Mouse (Mus musculus) testis, adult 2 months (tissue): ENCODE measurements around the gene Jade3. TPM values are rescaled to one million over a fixed set of nuclear protein-coding genes. Genes with fewer than 3 reads are reported as not detected.

Experiments
- H3K27ac ChIP-seq: fragments of 200-500 bp; 2 replicates; pipeline ENCODE4 v1.5.1; 2012; ENCODE audit warnings: low read depth, low read length; ENCODE audit not compliant: control insufficient read depth, insufficient read depth
- H3K27me3 ChIP-seq: fragments of 200-500 bp; 2 replicates; pipeline ENCODE4 v1.6.1; 2012; ENCODE audit warnings: mild to moderate bottlenecking, low read length, moderate library complexity; ENCODE audit not compliant: control insufficient read depth, insufficient read depth
- H3K36me3 ChIP-seq: fragments of 200-500 bp; 2 replicates; pipeline ENCODE4 v1.6.1; 2012; ENCODE audit warnings: mild to moderate bottlenecking, low read length; ENCODE audit not compliant: control insufficient read depth, insufficient read depth
- H3K4me1 ChIP-seq: fragments of 200-500 bp; 2 replicates; pipeline ENCODE4 v1.6.1; 2012; ENCODE audit warnings: low read length; ENCODE audit not compliant: control insufficient read depth, insufficient read depth
- H3K4me3 ChIP-seq: fragments of 200-500 bp; 2 replicates; pipeline ENCODE4 v1.5.1; 2012; ENCODE audit warnings: low read depth, mild to moderate bottlenecking, low read length, moderate library complexity, mixed read lengths; ENCODE audit not compliant: control insufficient read depth
- CTCF ChIP-seq: fragments of 200-500 bp; IDR thresholded peaks from 2 replicates; pipeline ENCODE4 v1.5.1; 2012; ENCODE audit warnings: low read depth, mild to moderate bottlenecking, inconsistent platforms, low read length, moderate library complexity; ENCODE audit not compliant: control insufficient read depth, insufficient read depth, insufficient replicate concordance
- POLR2A ChIP-seq: fragments of 200-500 bp; IDR thresholded peaks from 2 replicates; pipeline ENCODE4 v1.6.1; 2012; ENCODE audit warnings: low read depth, mild to moderate bottlenecking, inconsistent platforms, low read length, moderate library complexity; ENCODE audit not compliant: control insufficient read depth
- polyA plus RNA-seq: library from polyadenylated mRNA; depleted of rRNA; stranded (reverse); fragments of >200 nt; gene quantifications from 2 replicates; pipeline ENCODE4 v1.2.3, GENCODE M21; 2012

The Jade3 gene
- polyA plus RNA-seq, 1 experiment, result 4.0 TPM

- Histone ChIP-seq H3K36me3 (no peaks in the 10 kb centered on the region), H3K27me3 (no peaks in the 10 kb centered on the region), H3K4me3 (no peak overlapping the region), H3K27ac (no peak overlapping the region), H3K4me1 (no peaks in the 10 kb centered on the region)
- TF ChIP-seq CTCF, result no peak
- no peak for TF ChIP-seq POLR2A
Measured at GRCm38 (mm10) chrX:20483213-20483612, 57.7 kb downstream of the Jade3 start.

- TF ChIP-seq POLR2A, result no peak
- no peak for TF ChIP-seq CTCF
Measured at GRCm38 (mm10) chrX:20497682-20498081, 72.2 kb downstream of the Jade3 start.

GRCm38 (mm10) chrX:20520290-20520939, 94.9 kb downstream of the Jade3 start:
- Histone ChIP-seq H3K27ac (no peak overlapping the region), H3K27me3 (no peaks in the 10 kb centered on the region), H3K36me3 (no peaks in the 10 kb centered on the region), H3K4me1 (no peaks in the 10 kb centered on the region), H3K4me3 (no peak overlapping the region)
- TF ChIP-seq CTCF, result no peak

More at GRCm38 (mm10) chrX:20497682-20498081, 72.2 kb downstream of the Jade3 start:
- H3K27me3 ChIP-seq, result no peaks in the 10 kb centered on the region
- no peak overlapping the region for H3K27ac ChIP-seq
- H3K4me3 ChIP-seq, result no peak overlapping the region
- H3K4me1 ChIP-seq, result no peaks in the 10 kb centered on the region
- H3K36me3 ChIP-seq, result no peaks in the 10 kb centered on the region

GRCm38 (mm10) chrX:20521578-20521977, 96.1 kb downstream of the Jade3 start:
- H3K36me3 ChIP-seq, result no peaks in the 10 kb centered on the region
- TF ChIP-seq CTCF, result no peak
- no peak for TF ChIP-seq POLR2A
- no peaks in the 10 kb centered on the region for H3K4me1 ChIP-seq
- no peak overlapping the region for H3K4me3 ChIP-seq
- no peaks in the 10 kb centered on the region for H3K27me3 ChIP-seq
- no peak overlapping the region for H3K27ac ChIP-seq

- no peak for TF ChIP-seq CTCF
- TF ChIP-seq POLR2A, result no peak
- H3K27ac ChIP-seq, result no peak overlapping the region
- H3K27me3 ChIP-seq, result no peaks in the 10 kb centered on the region
- no peaks in the 10 kb centered on the region for H3K36me3 ChIP-seq
- no peak overlapping the region for H3K4me3 ChIP-seq
- no peaks in the 10 kb centered on the region for H3K4me1 ChIP-seq
Measured at GRCm38 (mm10) chrX:20532621-20533020, 107.1 kb downstream of the Jade3 start.

- Histone ChIP-seq H3K4me3 (no peak overlapping the region), H3K27me3 (no peaks in the 10 kb centered on the region), H3K36me3 (no peaks in the 10 kb centered on the region), H3K4me1 (no peaks in the 10 kb centered on the region), H3K27ac (no peak overlapping the region)
- TF ChIP-seq POLR2A (no peak), CTCF (no peak)
Measured at GRCm38 (mm10) chrX:20543867-20544266, 118.4 kb downstream of the Jade3 start.

GRCm38 (mm10) chrX:20547609-20548008, 122.1 kb downstream of the Jade3 start:
- no peaks in the 10 kb centered on the region for H3K4me1 ChIP-seq
- TF ChIP-seq CTCF, result no peak
- TF ChIP-seq POLR2A, result no peak
- H3K27ac ChIP-seq, result no peak overlapping the region
- H3K4me3 ChIP-seq, result no peak overlapping the region
- no peaks in the 10 kb centered on the region for H3K36me3 ChIP-seq
- no peaks in the 10 kb centered on the region for H3K27me3 ChIP-seq
